In genomic region chr4:48407350-48408039, GRCm38 (mm10) we compare ENCODE assay signal across 8 mouse cellular contexts.
DNase-seq lines count a peak whose midpoint lies in the region; ATAC-seq and TF ChIP-seq lines count a peak whose summit lies in the region.

No protein-coding gene starts in this region.

- no peak overlapping the region for H3K9ac ChIP-seq in lung, embryonic 14.5 days

- H3K27me3 ChIP-seq in E14TG2a.4 (ENCODE audit: insufficient read depth, low read length), result peaks cover 5% of the 10 kb centered on the region
- H3K27me3 ChIP-seq in lung, embryonic 14.5 days (ENCODE audit: insufficient read depth, low read length), result no peaks in the 10 kb centered on the region

- no peak overlapping the region for H3K27ac ChIP-seq in layer of hippocampus, adult 2 months
- no peak overlapping the region for H3K27ac ChIP-seq in lung, embryonic 14.5 days (ENCODE audit: low read depth)

- H3K4me3 ChIP-seq in E14TG2a.4 (replicated peaks; ENCODE audit: low read length), result peak overlapping the region; percentile 60
- H3K4me3 ChIP-seq in layer of hippocampus, adult 2 months, result no peak overlapping the region
- H3K4me3 ChIP-seq in lung, embryonic 14.5 days (ENCODE audit: low read depth, low read length), result no peak overlapping the region; the same call in 1 of the 2 replicates

- intact Hi-C loops in heart, postnatal 10 days (cut with DNase I), result no loop called here

- H3K36me3 ChIP-seq in E14TG2a.4 (ENCODE audit: insufficient read depth, low read length), result no peaks in the 10 kb centered on the region
- H3K36me3 ChIP-seq in lung, embryonic 14.5 days (ENCODE audit: insufficient read depth), result no peaks in the 10 kb centered on the region

- H3K4me2 ChIP-seq in lung, embryonic 14.5 days, result peak overlapping the region; percentile 35; the same call in 1 of the 2 replicates

- peaks cover 9% of the 10 kb centered on the region for H3K4me1 ChIP-seq in E14TG2a.4 (replicated peaks; ENCODE audit: low read depth, low read length)
- no peaks in the 10 kb centered on the region for H3K4me1 ChIP-seq in lung, embryonic 14.5 days (ENCODE audit: insufficient read depth)

- peak; percentile 69 for DNase-seq in adrenal gland, postnatal 25 days
- DNase-seq in fibroblast of lung, adult 2 months (ENCODE audit: low read depth), result peak; percentile 6
- peak; percentile 64 to 80 for DNase-seq in heart, postnatal 10 days
- DNase-seq in layer of hippocampus, adult 2 months (ENCODE audit: low spot score in 2 of 2), result peak; percentile 61 to 71
- peak; percentile 76 for DNase-seq in lung, embryonic 14.5 days
- peak; percentile 80 for DNase-seq in retina, embryonic 14.5 days (ENCODE audit: low spot score)
- peak; percentile 39 to 50 for DNase-seq in thymus, postnatal 36 days

- WGBS in lung, embryonic 14.5 days, result 34% methylated on average over 18 of the region's 18 CpGs

- no peaks in the 10 kb centered on the region for H3K9me3 ChIP-seq in E14TG2a.4 (ENCODE audit: low read length)
- H3K9me3 ChIP-seq in lung, embryonic 14.5 days (ENCODE audit: low read depth, low read length), result no peaks in the 10 kb centered on the region

- TF ChIP-seq CTCF in E14TG2a.4 (conservative IDR thresholded peaks at IDR 0.05; ENCODE audit: low read length), result peak; percentile 98
- peak; percentile 97 for TF ChIP-seq CTCF in layer of hippocampus, adult 2 months (conservative IDR thresholded peaks at IDR 0.05)
- peak; percentile 89 for TF ChIP-seq CTCF in lung, embryonic 14.5 days (IDR thresholded peaks at IDR 0.05; ENCODE audit: low read depth)

- ATAC-seq in lung, embryonic 14.5 days (ENCODE audit: insufficient read depth), result peak; percentile 66; the same call in 1 of the 2 replicates

Comparison
In these comparisons a context has a peak if more than half of its experiments do, and no peak if none do; other contexts are left out.
1. DNase-seq: peak in every context shown above with its lines; median percentile 80 in retina, embryonic 14.5 days; 76 in lung, embryonic 14.5 days; 72 in heart, postnatal 10 days; 69 in adrenal gland, postnatal 25 days; 66 in layer of hippocampus, adult 2 months; 44 in thymus, postnatal 36 days; 6 in fibroblast of lung, adult 2 months.